Mouse (Mus musculus): ENCODE results near the gene Bak1. TPM values are rescaled to one million over a fixed set of nuclear protein-coding genes. Genes with fewer than 3 reads are reported as not detected.

The Bak1 gene
- polyA plus RNA-seq, 1 experiment from 2014 or later, result 4.6 TPM

DNA sequence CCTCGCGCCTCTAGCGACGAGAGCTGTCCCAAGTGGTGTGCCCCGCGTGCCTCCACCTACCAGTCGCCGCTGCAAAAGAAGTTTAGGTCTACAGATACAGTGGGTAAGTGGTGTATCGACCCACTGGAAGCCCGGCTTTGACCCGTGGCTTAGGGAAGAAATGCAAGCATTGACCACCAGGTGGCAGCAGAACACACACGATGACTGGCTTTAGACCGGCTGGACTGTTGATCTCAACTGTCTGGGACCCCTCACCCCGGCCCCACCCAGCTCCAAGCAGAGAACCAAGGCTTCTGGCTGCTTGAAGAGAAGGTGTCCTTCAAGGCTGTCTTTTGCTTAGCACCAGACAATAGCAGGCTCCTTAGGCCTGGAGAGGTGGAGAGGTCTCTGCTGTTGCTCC, 4.1 kb upstream of the Bak1 start:
- WGBS, result 2% methylated on average over 14 of the region's 14 CpGs
- Histone ChIP-seq H3K4me3 (no peak overlapping the region), H3K9me3 (no peaks in the 10 kb centered on the region), H3K36me3 (no peaks in the 10 kb centered on the region), H3K27me3 (no peaks in the 10 kb centered on the region), H3K4me1 (peaks cover 14% of the 10 kb centered on the region), H3K4me2 (peak overlapping the region; percentile 38), H3K9ac (peak overlapping the region; percentile 41; the same call in 1 of the 2 replicates), H3K27ac (no peak overlapping the region)
- ATAC-seq (ENCODE audit: insufficient number of reproducible peaks, insufficient read depth, low FRiP score, low TSS enrichment, low read depth), result no peak

DNA sequence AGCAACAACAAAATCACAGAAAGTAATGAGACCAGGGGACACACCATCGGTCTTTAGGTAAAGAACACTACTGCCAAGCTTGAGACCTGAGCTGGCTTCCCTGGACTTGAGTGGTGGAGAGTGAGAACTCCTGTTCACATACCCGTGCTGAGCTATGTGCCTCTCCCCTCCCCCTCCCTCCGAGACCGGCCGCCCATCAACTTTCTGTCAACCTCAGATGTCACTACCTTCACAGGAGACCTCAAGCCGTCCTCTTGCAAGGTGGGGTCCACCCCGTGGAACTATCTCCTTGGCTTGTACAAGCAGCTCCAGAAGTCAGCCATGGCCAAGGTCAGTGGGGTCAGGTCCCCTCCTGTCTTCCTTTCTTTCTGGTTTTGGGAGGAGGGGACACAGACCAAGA, 3.5 kb upstream of the Bak1 start:
- H3K4me1 ChIP-seq, result peaks cover 16% of the 10 kb centered on the region
- H3K27me3 ChIP-seq, result no peaks in the 10 kb centered on the region
- 61% methylated on average over 7 of the region's 7 CpGs for WGBS
- ATAC-seq (ENCODE audit: insufficient number of reproducible peaks, insufficient read depth, low FRiP score, low TSS enrichment, low read depth), result no peak
- H3K36me3 ChIP-seq, result no peaks in the 10 kb centered on the region
- H3K4me2 ChIP-seq, result no peak overlapping the region; the same call in 1 of the 2 replicates
- H3K4me3 ChIP-seq, result no peak overlapping the region
- H3K9me3 ChIP-seq, result no peaks in the 10 kb centered on the region
- H3K9ac ChIP-seq, result no peak overlapping the region
- no peak overlapping the region for H3K27ac ChIP-seq

DNA sequence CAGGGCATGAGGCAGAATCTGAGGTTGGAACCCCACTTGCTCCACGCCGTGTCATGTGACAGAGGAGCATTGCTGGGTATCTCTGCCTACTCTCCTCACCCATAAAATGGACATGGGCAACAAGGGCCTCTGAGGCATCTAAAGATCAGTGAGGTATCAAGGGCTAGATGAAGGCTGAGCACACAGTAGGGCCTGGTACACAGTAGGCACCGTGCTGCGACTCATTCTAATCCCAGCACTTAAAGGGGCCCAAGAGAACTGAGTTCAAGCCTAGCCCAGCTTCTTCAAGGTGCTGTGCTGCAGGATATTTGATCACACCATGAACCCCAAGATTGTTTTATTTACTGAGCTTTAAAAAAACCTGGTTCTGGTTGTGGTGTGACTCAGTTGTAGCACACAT, 2.1 kb upstream of the Bak1 start:
- H3K4me2 ChIP-seq, result no peak overlapping the region
- H3K36me3 ChIP-seq, result peaks cover 4% of the 10 kb centered on the region
- no peaks in the 10 kb centered on the region for H3K9me3 ChIP-seq
- H3K27ac ChIP-seq, result no peak overlapping the region
- 88% methylated on average over 4 of the region's 4 CpGs for WGBS
- ATAC-seq (ENCODE audit: insufficient number of reproducible peaks, insufficient read depth, low FRiP score, low TSS enrichment, low read depth), result no peak
- no peaks in the 10 kb centered on the region for H3K27me3 ChIP-seq
- no peak overlapping the region for H3K4me3 ChIP-seq
- H3K4me1 ChIP-seq, result peaks cover 24% of the 10 kb centered on the region
- no peak overlapping the region for H3K9ac ChIP-seq

DNA sequence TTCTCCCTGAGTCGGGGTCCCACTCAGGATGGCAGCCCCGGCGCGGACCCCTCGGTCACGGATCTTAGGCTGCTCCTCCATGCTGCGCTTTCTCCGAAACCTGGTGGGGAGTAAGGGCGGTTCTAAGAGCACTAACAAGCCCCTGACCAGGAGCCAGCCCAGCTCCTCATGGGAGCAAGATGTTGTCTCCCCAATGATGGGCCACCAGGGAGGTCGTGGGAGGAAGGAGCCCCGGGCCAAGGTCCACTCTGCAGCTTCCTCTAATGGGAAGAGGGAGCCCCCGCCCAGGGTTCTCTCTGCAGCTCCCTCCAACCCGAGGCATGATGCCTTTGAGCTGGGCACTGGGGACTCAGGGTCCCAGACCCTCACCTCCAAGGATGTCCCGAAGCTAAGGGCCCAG, 622 bp upstream of the Bak1 start:
- no peak for ATAC-seq (ENCODE audit: insufficient number of reproducible peaks, insufficient read depth, low FRiP score, low TSS enrichment, low read depth)
- H3K4me3 ChIP-seq, result no peak overlapping the region
- peaks cover 18% of the 10 kb centered on the region for H3K36me3 ChIP-seq
- 86% methylated on average over 14 of the region's 14 CpGs for WGBS
- no peak overlapping the region for H3K9ac ChIP-seq
- H3K27ac ChIP-seq, result no peak overlapping the region
- H3K9me3 ChIP-seq, result no peaks in the 10 kb centered on the region
- no peaks in the 10 kb centered on the region for H3K27me3 ChIP-seq
- peaks cover 24% of the 10 kb centered on the region for H3K4me1 ChIP-seq
- no peak overlapping the region for H3K4me2 ChIP-seq

DNA sequence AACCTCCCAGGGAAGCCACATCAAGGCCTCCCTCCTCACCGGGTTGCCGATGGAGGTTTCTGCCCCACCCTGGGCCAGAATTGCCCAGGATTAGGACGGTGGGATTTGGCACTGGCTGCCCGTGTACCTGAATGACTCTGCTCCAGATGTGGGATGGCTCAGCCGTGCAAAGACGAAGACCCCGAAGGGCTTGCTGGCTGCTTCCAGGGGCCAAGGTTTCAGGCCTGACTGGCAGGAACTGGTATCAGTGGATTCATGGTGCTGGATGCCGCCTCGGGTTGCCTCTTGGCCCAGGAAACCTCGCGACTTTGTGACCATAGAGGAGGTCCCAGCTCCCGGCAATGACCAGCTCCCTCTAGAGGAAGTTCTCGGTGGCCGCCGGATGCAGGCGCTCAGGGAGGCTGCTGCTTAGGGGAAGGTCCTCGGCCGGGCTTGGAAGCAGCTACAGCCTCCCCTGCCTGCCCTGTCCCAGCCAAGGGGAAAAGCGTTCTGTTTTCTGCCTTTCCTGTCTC, 469 bp downstream of the Bak1 start:
- H3K4me3 ChIP-seq, result peak overlapping the region; percentile 77
- no peaks in the 10 kb centered on the region for H3K9me3 ChIP-seq
- no peaks in the 10 kb centered on the region for H3K27me3 ChIP-seq
- WGBS, result under 1% methylated on average over 19 of the region's 19 CpGs
- peak overlapping the region; percentile 83 for H3K27ac ChIP-seq
- ATAC-seq (ENCODE audit: insufficient number of reproducible peaks, insufficient read depth, low FRiP score, low TSS enrichment, low read depth), result peak; percentile 71
- H3K36me3 ChIP-seq, result peaks cover 29% of the 10 kb centered on the region
- peak overlapping the region; percentile 89 for H3K4me2 ChIP-seq
- peak overlapping the region; percentile 97 for H3K9ac ChIP-seq
- peaks cover 24% of the 10 kb centered on the region for H3K4me1 ChIP-seq

DNA sequence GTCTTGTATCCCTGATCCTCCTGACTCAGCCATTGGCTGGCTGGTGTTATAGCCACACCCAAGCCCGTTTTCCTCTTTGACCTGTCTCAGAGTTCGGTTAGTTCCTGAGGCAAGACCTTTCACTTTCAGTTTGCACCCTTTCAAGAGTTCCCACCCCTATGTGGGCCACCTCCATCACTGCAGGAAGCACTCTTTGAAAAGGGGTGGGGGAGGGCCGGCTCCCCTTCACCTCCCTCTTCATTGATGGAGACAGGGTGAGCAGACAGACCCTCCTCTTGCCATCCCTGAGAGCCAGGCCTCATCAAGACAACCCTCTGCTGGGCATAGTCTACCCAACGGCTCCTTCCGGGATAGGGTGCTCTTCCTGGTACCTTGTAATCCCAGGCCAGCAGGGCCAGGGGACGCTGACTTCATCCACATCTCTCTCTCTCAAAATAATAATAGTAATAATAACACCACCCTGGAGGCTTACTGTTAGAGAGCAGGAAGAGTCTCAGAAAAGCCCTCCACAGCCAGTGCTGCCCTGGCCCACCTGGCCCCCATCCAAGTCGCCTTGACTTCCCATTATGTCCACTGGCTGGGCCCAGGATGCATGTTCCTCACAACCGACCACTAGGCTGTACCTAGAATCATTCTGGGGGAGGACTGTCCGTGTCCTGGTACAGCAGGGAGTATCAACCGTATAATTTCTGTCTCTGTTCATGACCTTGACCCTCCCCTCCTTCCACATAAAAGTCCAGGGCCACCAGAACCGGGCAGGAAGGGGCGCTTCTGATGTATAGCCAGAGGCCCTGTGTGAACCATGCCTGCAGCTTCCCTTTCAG, 1.1 kb downstream of the Bak1 start:
- peak overlapping the region; percentile 97 for H3K9ac ChIP-seq
- H3K4me3 ChIP-seq, result peak overlapping the region; percentile 77
- H3K36me3 ChIP-seq, result peaks cover 35% of the 10 kb centered on the region
- no peaks in the 10 kb centered on the region for H3K9me3 ChIP-seq
- 36% methylated on average over 12 of the region's 12 CpGs for WGBS
- peaks cover 17% of the 10 kb centered on the region for H3K4me1 ChIP-seq
- H3K27me3 ChIP-seq, result no peaks in the 10 kb centered on the region
- no peak for ATAC-seq (ENCODE audit: insufficient number of reproducible peaks, insufficient read depth, low FRiP score, low TSS enrichment, low read depth)
- H3K27ac ChIP-seq, result peak overlapping the region; percentile 83
- peak overlapping the region; percentile 89 for H3K4me2 ChIP-seq

DNA sequence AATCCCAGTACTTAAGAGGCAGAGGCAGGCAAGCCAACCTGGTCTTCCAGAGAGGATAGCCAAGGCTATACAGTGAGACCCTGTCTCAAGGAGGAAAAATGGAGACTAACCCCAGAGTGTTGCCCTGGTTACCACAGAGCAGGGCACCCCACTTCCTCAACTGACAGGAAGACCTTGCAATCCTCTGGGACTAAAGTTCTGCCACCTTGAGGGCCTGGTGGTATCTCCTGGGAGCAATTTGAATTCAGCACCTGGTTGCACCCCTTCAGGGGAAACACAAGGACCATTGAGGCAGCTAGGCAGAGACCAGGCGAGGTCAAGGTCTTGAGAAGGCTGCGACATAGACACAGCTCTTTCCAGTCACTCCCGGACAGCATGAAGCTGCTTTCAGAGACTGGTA, 2.9 kb downstream of the Bak1 start:
- H3K9ac ChIP-seq, result 0 out of 2 replicates have a peak overlapping the region, but pooled peaks have one; percentile 16
- no peak overlapping the region for H3K27ac ChIP-seq
- no peak for ATAC-seq (ENCODE audit: insufficient number of reproducible peaks, insufficient read depth, low FRiP score, low TSS enrichment, low read depth)
- H3K4me3 ChIP-seq, result no peak overlapping the region
- peaks cover 15% of the 10 kb centered on the region for H3K4me1 ChIP-seq
- H3K27me3 ChIP-seq, result no peaks in the 10 kb centered on the region
- H3K9me3 ChIP-seq, result no peaks in the 10 kb centered on the region
- H3K4me2 ChIP-seq, result no peak overlapping the region
- H3K36me3 ChIP-seq, result peaks cover 52% of the 10 kb centered on the region
- 99% methylated on average over 3 of the region's 3 CpGs for WGBS

DNA sequence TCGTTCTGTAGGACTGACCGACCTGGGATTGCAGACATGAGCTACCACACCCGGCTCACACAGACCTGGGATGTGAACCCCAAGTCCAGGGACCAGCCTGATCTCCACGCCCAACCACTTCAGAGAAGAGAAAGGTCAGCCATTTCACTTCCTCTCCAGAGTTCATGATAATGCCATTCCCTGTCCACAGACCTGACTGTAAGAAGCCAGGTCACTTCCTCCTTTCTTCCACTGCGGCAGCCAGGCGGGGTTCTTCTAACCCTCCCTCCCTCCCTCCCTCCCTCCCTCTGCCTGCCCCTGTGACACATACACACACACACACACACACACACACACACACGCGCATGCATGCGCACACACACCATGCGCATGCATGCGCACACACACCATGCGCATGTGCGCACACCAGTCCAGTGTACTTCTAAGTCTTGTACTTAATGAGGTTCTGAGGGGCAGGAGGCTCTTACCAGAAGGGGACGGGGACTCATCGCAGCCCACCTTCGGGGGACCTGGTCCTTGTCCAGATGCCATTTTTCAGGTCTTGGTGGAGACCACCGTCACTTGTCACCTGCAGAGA, 3.4 kb downstream of the Bak1 start:
- peaks cover 57% of the 10 kb centered on the region for H3K36me3 ChIP-seq
- WGBS, result 96% methylated on average over 17 of the region's 17 CpGs
- H3K9me3 ChIP-seq, result no peaks in the 10 kb centered on the region

DNA sequence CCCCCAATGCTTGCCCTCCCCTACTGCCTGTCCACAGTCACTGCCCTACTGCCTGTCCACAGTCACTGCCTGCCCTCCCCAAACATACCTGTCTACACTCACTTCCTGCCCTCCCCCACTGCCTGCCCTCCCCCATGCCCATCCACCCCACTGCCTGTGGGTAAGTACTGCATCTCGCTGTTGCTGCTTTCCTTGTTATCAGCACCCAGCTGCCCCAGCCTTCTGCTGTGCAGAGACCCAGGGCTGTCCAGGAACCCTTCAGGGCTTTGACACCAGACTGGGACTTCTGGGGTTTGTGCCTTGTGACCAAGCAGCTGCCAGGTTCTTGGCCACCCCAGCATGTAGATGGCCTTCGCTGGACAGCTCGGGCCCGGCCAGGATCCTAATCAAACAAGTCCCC, 5.5 kb downstream of the Bak1 start:
- Histone ChIP-seq H3K9me3 (no peaks in the 10 kb centered on the region), H3K4me2 (no peak overlapping the region), H3K9ac (no peak overlapping the region), H3K4me3 (no peak overlapping the region), H3K4me1 (peaks cover 20% of the 10 kb centered on the region), H3K36me3 (peaks cover 67% of the 10 kb centered on the region), H3K27ac (no peak overlapping the region), H3K27me3 (no peaks in the 10 kb centered on the region)
- 82% methylated on average over 4 of the region's 4 CpGs for WGBS
- no peak for ATAC-seq (ENCODE audit: insufficient number of reproducible peaks, insufficient read depth, low FRiP score, low TSS enrichment, low read depth)

More for the DNA sequence above, 3.4 kb downstream of the Bak1 start:
- H3K27ac ChIP-seq, result no peak overlapping the region
- no peak overlapping the region for H3K4me3 ChIP-seq
- H3K27me3 ChIP-seq, result no peaks in the 10 kb centered on the region
- no peak for ATAC-seq (ENCODE audit: insufficient number of reproducible peaks, insufficient read depth, low FRiP score, low TSS enrichment, low read depth)
- H3K4me2 ChIP-seq, result no peak overlapping the region
- 0 out of 2 replicates have a peak overlapping the region, but pooled peaks have one; percentile 16 for H3K9ac ChIP-seq
- peaks cover 15% of the 10 kb centered on the region for H3K4me1 ChIP-seq

DNA sequence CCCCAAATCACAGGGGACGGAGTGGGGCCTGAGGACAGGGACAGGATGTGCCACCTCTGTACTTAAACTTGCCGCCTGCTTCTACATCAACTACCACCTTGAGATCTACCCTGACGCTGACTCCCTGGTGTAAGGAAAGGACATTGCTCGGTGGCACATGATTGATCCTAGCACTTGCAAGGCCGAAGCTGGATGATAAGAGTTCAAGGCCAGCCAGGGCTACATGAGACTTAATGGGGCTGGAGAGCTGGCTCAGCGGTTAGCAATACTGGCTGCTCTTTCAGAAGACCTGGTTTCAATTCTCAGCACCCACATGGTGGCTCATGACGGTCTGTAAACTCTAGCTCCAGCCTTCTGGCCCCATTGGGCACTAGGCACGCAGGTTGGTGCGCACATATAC, 7.1 kb downstream of the Bak1 start:
- Histone ChIP-seq H3K9me3 (no peaks in the 10 kb centered on the region), H3K4me3 (no peak overlapping the region), H3K4me1 (peaks cover 18% of the 10 kb centered on the region), H3K27me3 (no peaks in the 10 kb centered on the region), H3K27ac (no peak overlapping the region), H3K9ac (no peak overlapping the region), H3K4me2 (no peak overlapping the region), H3K36me3 (peaks cover 67% of the 10 kb centered on the region)
- ATAC-seq (ENCODE audit: insufficient number of reproducible peaks, insufficient read depth, low FRiP score, low TSS enrichment, low read depth), result no peak
- WGBS, result 89% methylated on average over 9 of the region's 9 CpGs

DNA sequence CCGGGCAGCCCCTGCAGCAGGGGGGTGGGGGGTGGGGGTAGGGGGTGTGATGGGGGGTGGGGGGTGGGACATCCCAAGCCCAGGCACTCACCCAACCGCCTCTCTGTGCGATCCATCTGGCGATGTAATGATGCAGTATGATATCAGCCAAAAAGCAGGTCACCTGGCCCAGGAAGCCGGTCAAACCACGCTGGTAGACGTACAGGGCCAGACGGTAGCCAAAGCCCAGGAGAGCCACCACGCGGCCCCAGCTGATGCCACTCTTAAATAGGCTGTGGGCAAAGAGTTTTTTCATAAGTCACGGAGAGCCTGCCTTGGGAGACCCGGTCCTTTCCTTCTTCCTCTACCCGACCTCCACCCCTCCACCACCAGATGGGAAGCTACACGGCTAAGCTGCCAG, 7.7 kb downstream of the Bak1 start:
- peaks cover 17% of the 10 kb centered on the region for H3K4me1 ChIP-seq
- 91% methylated on average over 14 of the region's 14 CpGs for WGBS
- no peak overlapping the region for H3K27ac ChIP-seq
- no peak overlapping the region for H3K9ac ChIP-seq
- no peak overlapping the region for H3K4me2 ChIP-seq
- H3K36me3 ChIP-seq, result peaks cover 64% of the 10 kb centered on the region
- H3K4me3 ChIP-seq, result no peak overlapping the region
- no peaks in the 10 kb centered on the region for H3K9me3 ChIP-seq
- H3K27me3 ChIP-seq, result no peaks in the 10 kb centered on the region
- no peak for ATAC-seq (ENCODE audit: insufficient number of reproducible peaks, insufficient read depth, low FRiP score, low TSS enrichment, low read depth)

Data from embryonic facial prominence, embryonic 13.5 days (tissue).